Mouse (Mus musculus) megakaryocyte, adult 5-6 weeks (primary cell): Measurements from ENCODE around the gene Arhgdib. TPM values are rescaled to one million over a fixed set of nuclear protein-coding genes. Genes with fewer than 3 reads are reported as not detected.

Experiments used
- ATAC-seq: 2 replicates; pipeline ENCODE4 v1.8.0; 2016; ENCODE audit warnings: mild to moderate bottlenecking, inconsistent platforms; ENCODE audit not compliant: poor library complexity, severe bottlenecking
- total RNA-seq, 2 experiments: library from RNA; stranded (forward) in 1 of 2; stranded (reverse) in 1 of 2; fragments of 153-499, 151-499 nt in 1 of 2; fragments of 221-1000, 200-1000 nt in 1 of 2; gene quantifications; 2 replicates each; pipeline versions ENCODE4 v1.2.3 to v1.2.4; 2015 to 2017

Arhgdib gene
- total RNA-seq, 2 experiments from 2014 or later, result 1,567 to 3,668 TPM

DNA sequence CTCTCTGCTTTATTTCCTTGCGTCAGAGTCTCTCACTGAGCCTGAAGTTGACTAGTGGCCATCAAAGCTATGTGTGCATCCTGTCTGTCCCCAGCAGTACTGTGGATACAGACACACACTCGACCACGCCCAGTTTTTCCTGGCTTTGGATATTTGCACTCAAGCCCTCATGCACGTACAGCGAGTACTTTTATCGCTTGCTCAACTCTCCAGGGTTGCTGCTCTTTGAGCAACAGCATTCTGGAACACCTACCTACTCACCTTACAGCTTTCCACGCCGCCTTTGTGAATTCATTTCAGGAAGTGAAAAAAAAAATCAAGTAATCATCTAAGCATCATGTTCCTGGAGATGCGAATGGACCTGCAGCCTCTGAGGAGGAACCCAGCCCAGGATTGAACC, 11.2 kb upstream of the Arhgdib start:
- no peak for ATAC-seq

DNA sequence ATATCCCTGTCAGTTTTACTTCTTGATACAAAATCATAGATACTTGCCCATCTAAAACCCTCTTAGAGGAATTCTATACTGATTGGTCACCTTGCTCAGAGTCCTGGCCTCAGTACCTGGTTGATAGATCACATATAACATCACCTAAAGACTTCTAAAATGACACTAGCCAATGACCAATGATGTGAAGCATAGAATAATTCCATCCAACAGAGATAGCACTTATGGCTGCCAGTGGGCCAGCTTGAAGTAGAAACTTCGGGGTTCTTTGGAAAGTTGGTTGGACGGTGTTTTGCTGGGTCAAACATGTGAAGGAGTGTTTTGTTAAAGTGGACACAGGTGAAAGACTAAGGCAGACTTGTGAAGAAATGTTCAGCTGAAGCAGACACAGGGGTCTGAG, 8.5 kb upstream of the Arhgdib start:
- ATAC-seq, result no peak

DNA sequence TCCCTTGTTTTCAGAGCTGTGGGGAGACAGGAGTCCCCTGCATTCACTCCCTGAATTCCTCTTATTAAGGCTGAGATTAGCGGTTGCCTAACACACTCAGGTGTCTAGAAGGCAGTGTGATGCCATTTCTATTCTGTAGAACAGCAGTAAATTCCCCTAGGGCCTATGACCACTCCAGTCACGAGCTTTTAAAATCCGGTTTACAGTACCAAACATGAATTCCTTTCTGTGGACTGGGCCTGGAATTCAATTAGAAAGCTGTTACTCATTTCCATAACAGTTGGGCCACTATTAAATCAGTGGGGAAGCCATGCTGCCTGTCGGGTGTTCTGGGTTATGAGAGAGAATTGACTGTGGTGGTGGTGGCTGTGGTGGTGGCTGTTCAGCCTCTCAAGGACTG, 6.0 kb upstream of the Arhgdib start:
- ATAC-seq, result no peak

DNA sequence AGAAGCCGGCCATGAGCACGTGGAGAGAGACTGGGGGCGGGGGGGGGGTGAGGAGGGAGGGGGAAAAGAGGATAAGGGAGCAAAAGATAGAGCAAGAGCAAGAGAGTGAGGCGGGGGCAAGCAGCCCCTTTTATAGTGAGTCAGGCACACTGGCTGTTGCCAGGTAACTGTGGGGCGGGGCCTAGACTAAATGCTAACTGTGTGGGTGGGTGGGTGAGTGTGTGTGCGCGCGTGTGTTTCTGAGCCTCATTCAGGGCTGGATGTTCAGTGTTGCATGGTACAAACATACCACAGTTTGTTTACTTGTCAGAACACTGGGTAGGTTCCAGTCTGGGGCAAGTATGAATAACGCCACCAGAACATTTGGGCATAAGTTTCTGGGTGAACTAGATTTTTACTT, 5.2 kb upstream of the Arhgdib start:
- no peak for ATAC-seq

DNA sequence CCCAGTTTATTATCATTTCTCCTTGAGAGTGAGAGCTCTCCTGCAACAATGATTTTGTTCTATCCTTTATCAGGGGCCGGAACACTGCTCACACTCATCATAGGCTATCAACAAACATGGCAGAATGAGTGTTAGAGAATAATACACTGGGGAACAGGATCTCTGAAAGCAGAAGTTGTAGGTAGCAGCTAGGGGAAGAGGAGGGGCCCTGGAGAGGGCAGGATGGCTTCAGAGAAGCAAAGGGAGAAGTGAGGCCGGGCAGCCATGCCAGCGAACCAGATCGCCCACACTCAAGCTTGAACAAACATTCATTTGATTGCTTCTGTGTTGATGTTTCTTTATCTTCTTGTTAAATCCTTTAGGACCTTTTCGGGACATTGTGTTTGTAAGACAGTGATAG, 4.5 kb upstream of the Arhgdib start:
- peak; percentile 87 for ATAC-seq

DNA sequence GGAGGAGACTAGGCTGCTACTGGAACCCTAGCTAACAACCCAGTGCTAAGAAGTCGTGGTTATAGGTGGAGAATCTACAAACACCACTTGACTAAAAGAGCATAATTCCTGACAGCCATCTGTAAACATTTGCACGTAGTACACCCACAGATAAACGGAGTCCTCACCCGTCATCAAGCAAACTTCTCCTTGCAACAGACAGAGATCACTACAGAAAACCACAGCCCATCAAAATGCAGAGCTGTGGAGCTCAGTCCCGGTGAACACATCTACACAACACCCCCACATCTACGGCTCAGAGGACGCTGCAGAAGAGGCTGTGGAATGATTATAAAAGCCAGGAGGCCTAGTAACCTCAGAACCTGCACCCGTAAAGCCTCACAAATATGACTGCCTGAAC, 2.8 kb upstream of the Arhgdib start:
- no peak for ATAC-seq

DNA sequence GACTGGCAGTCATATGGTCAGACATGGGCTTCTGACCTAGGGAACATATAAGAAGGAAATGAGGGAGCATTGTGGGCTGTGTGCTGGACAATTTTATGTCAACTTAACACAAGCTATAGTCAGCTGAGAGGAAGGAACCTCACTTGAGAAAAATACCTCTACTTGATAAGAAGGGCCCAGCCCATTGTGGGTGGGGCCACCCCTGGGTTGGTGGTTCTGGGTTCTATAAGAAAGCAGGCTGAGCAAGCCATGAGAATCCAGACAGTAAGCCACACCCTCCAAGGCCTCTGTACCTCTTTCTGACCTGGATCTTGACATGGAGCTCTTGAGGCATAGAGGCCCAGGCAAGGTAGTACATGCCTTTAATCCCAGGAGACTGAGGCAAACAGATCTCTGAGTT, 1.7 kb upstream of the Arhgdib start:
- 0 out of 2 replicates have a peak, but pooled peaks have one; percentile 0 for ATAC-seq

DNA sequence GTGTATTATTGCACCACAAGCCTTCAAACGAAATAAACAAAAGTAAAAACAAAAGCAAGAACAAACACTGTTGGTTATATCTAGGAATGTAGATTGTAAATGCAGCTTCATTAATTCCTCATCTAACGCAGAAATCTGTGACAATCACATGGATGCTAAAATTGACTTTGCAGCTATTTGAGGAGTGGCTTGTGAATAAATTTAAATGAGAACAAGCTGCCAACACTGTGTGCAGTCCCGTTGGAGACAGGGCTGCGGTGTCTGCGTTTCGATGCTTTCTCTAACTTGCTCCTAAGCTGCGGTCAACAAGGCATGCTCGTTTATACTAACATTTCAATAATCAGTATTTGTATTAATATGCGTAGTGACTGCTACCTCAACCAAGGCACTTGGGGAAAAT, 581 bp upstream of the Arhgdib start:
- no peak for ATAC-seq

- ATAC-seq, result 0 out of 2 replicates have a peak, but pooled peaks have one; percentile 0
Observed at GRCm38 (mm10) chr6:136940188-136940960, 1.3 kb downstream of the Arhgdib start.

GRCm38 (mm10) chr6:136939326-136940187, 2.1 kb downstream of the Arhgdib start:
- ATAC-seq, result peak; percentile 52

DNA sequence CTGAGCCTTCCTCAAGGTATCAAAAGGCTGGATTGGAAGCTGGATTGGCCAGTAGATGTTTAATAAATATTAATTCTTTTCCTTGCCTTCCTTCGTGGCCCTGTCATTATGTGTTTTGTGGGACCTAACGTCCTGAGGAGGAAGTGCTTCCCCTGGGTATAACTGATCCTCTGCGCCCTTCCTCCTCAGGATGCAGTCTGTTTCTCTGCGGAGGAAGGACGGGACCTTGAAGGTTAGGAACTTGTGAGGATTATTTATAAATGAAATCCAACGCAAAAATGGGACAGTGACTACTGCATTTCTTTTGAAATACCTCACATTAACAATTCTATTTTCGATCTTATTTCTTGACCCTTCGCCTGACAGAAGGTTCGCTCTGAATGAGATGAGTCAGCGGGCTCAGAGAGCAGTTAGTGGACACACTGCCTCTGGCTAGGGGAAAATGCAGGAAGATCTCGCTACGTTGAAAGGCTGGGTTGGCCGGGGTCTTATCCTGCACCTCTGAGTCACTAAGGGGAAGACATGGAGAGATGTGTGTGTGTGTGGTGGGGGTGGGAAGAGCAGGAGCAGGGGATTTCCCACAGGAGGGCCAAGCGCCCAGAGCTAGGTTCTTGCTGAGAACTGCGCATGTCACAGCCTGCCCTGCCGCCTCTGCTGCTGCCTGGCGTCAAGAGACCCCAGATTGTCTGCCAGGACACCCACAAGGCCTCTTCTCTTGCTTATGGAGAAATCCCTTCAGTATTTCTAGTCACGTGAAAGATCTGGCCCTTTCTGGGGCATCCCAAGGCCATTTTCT, 3.2 kb downstream of the Arhgdib start:
- peak; percentile 13; the same call in 1 of the 2 replicates for ATAC-seq

DNA sequence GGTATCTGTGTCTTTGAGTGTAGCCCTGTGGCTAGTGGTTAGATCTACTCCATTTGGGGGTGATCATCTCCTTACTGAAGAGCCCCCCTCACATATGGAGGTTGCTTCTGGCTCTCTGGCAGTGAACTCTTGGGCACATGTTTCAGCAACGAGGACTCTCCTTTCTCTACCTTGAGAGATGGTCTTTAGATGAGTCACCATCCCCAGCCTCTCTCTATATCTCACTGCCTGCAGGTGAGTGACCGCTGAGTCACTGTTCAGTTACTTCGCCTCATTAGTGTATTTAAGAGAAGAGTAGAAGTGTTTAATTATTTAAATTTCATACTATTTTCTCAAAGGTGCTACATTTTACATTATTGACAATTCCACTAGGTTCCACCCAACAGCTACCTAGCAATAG, 4.6 kb downstream of the Arhgdib start:
- ATAC-seq, result no peak

DNA sequence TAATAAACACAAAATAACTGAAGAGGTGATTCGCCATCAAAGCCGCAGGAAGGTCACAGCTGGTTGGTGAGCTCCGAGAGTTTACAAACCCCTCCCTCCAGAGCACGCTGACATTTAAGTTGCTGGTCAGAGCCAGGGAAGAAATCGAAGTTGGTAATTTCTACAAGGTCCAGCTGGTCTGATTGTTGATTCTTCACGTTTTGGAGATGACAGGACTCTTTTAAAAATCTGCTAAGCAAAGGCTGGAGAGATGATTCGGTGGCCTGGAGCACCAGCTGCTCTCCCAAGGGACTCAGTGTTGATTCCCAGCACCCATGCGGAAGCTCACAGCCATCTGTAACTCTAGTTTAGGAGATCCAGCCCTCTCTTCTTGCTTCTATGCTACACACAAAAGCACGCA, 5.3 kb downstream of the Arhgdib start:
- ATAC-seq, result no peak

DNA sequence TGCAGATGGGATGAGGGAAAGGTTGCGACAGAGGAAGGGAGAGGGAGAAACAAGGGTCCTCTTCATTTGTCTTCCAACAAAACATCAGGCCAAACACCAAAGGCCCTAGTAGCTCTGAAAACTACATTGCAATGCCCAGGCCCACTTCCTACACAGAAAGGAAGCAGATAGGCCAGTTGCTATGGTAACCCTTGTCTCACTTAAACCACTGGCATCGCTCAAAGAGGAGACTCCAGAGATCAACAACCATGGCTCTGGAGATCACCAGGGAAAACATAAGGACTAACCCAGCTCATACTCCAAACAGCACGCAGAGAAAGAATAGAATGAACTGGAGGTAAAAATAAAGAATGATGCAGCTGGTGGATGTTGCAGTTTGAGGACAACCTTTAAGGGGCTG, 6.5 kb downstream of the Arhgdib start:
- no peak for ATAC-seq

DNA sequence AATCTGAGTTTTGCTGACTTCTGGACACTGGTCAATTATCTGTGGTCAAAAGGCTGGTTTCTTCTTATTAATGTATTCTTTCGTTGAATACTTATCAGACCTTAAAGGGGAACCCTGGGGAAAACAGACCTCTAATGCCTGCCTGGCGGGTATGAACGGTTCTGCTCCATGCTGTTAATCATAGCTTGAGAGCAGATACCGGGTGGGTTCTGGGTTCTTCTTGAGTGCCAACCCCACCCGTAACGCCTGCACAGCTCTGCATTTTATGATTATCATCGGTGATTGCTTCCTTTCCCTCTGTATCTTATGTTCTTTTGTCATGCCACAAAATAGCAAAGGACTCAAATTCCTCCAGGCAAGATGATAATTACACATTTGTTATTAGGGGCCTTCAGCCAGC, 7.6 kb downstream of the Arhgdib start:
- ATAC-seq, result no peak

- ATAC-seq, result no peak
Observed at GRCm38 (mm10) chr6:136931246-136931645, 10.5 kb downstream of the Arhgdib start.

DNA sequence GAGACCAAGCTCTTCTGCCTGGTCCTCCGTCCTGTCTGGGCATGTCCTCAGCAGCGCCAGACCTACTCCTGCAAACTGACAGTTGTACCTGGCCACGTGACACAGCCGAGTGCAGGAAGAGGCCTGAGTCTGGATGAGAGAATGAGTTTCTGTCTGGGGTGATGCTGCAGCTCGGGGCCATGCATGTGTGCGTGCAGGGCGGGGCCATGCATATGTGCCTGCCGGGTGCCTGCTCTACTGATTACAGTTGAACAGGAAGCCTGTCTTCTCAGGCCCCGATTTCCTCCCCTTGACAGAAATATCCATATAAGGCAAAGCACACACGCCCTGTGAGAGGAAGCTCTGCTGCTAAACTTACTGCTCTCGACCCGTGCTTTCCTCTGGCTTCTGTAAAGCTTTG, 11.0 kb downstream of the Arhgdib start:
- peak; percentile 97 for ATAC-seq

GRCm38 (mm10) chr6:136927626-136928025, 14.1 kb downstream of the Arhgdib start:
- no peak for ATAC-seq

DNA sequence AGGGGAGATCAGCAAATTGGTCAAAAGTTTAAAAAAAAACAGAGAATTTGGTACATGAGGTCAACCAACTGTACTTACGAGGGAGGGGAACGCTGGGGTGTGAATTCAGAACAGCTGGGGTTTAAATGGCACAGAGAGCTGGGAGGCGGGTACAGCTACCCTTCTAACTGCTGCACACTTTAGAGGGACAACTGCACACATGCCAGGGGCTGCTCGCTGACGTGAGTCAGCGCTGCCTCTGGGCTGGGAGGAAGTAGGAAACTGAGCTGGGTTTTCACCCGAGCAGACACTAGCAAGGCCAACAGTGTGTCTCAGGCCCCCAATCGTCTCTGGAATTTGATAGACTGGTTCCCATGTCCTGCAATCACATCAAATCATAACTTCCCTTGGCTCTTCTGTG, 16.6 kb downstream of the Arhgdib start:
- ATAC-seq, result no peak

DNA sequence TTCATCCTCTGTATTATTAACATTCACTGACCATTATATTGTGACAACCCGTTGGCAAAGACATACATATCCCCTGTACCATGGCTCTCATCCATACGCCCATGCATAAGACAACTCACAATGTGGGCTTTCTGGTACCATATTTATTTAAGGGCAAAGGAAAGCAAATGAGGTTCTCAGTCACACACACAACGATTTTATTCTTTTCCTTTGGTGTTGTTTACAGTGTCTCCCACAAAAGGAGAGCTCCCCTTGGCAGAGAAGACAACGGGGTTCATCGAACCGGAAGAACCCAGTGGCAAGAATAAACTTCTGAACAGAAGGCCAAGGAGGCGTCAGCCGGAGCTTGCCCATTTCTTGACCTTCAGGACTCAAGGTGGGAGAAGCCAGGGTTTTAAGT, 18.2 kb downstream of the Arhgdib start, which contains the start of gene Pde6h:
Gene Pde6h, plus strand, starts transcription at position 301 of the 400 bp plus-strand sequence.
- ATAC-seq, result no peak

- no peak for ATAC-seq
Observed at GRCm38 (mm10) chr6:136922871-136923270, 18.8 kb downstream of the Arhgdib start.
